Mouse (Mus musculus): ENCODE measurements around the gene Lrrc8c.
A peak's percentile ranks its signal among the peaks of the same experiment; 100 is the strongest.

Gene Lrrc8c

DNA sequence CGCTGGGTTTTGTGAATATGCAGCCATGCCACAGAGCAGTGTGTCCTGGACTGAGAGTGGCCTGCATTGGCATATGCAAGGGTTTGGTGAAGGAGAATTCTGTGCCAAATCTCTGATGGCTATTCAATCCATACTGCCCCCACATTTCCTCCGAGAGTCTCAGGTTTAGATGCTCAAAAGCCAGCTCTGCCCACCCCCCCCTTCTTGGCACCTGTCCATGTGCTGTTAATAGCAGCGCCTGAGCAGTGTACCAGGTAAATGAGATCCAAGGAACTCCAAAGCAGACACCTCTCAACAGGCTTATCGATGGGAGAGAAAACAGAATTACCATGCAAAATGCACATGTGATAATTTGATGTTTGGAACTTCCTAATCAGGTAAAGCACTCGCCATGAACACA lies 29.0 kb upstream of the Lrrc8c start:
- Histone ChIP-seq H3K9me3 (ENCODE audit: low read length) (no peaks in the 10 kb centered on the region), H3K36me3 (ENCODE audit: insufficient read depth, low read length) (no peaks in the 10 kb centered on the region), H3K4me1 (replicated peaks; ENCODE audit: low read depth, low read length) (peaks cover 21% of the 10 kb centered on the region), H3K27me3 (ENCODE audit: insufficient read depth, low read length) (peaks cover 7% of the 10 kb centered on the region; the same call in 1 of the 2 replicates), H3K4me3 (replicated peaks; ENCODE audit: low read length) (no peak overlapping the region)
- no peak for TF ChIP-seq POU5F1 (IDR thresholded peaks at IDR 0.05; ENCODE audit: borderline replicate concordance, low read length)
- TF ChIP-seq NANOG (IDR thresholded peaks at IDR 0.05; ENCODE audit: borderline replicate concordance, low read length) = no peak
- no peak for TF ChIP-seq CTCF (conservative IDR thresholded peaks at IDR 0.05; ENCODE audit: low read length)

DNA sequence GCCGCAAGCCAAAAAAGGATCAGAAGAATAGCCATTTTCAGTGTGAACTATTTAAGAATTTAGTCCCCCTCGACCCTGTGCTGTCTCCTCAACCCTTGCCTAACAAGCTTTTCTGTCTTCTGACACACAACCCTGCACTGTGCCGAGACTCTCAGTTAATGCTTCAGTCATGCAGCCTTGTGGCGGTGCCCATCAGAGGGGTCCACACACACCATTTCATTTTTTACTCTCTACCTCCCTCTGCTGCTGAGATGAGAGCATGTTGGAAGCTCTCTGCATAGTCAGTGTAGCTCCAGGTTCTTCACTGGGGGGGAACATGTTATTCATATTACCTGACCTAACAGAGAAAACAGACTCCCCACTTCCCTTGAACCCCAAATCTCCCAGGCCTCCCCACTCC lies 27.8 kb upstream of the Lrrc8c start:
- Histone ChIP-seq H3K9me3 (ENCODE audit: low read length) (no peaks in the 10 kb centered on the region), H3K36me3 (ENCODE audit: insufficient read depth, low read length) (no peaks in the 10 kb centered on the region), H3K4me1 (replicated peaks; ENCODE audit: low read depth, low read length) (peaks cover 33% of the 10 kb centered on the region), H3K4me3 (replicated peaks; ENCODE audit: low read length) (no peak overlapping the region), H3K27me3 (ENCODE audit: insufficient read depth, low read length) (peaks cover 9% of the 10 kb centered on the region; the same call in 1 of the 2 replicates)
- TF ChIP-seq POU5F1 (IDR thresholded peaks at IDR 0.05; ENCODE audit: borderline replicate concordance, low read length) (no peak), NANOG (IDR thresholded peaks at IDR 0.05; ENCODE audit: borderline replicate concordance, low read length) (no peak), CTCF (conservative IDR thresholded peaks at IDR 0.05; ENCODE audit: low read length) (peak; percentile 33)

DNA sequence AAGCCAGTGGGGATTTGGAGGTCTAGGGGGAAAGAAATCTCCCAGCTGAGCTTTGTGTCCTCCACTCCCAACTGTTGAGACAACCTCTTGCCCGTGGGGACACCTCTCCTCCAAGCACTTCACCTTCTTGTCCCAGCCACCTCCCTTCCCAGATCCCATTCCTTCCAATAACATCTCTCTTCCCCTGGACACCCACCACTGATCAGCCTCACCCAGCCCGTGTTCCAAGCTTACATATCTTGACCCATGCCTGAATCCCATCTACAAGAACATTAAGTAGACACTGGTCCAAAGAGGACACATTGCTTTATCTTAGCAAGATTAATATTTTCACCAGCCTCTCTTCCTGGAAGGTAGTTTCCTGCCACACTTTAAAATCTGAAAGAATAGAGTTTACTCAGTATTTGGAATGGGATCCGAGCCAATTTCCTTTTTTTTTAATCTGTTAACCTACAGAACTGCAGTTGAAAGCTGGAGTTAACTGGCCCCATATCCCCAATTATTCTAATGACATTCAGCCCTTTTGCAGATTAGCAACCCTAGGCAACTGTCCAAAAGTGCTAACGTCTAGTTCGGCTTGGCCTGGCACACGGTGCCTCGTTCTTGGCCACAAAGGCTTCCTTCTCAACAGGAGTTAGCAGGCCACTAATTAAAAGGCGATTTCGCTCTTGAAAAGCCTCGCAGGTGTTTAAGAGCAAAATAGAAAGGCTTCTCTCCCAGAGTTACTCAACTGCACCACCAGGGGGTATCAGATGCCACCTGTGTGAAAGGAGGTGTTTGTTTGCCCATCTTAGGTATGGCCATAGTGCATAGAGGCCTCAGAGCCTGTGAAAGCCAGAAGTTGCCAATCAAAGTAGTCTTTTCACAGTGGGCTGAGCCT lies 26.6 kb upstream of the Lrrc8c start:
- no peak for TF ChIP-seq NANOG (IDR thresholded peaks at IDR 0.05; ENCODE audit: borderline replicate concordance, low read length)
- TF ChIP-seq CTCF (conservative IDR thresholded peaks at IDR 0.05; ENCODE audit: low read length) = no peak; the same call in 1 of the 2 replicates
- TF ChIP-seq POU5F1 (IDR thresholded peaks at IDR 0.05; ENCODE audit: borderline replicate concordance, low read length) = no peak
- peaks cover 18% of the 10 kb centered on the region for H3K27me3 ChIP-seq (ENCODE audit: insufficient read depth, low read length)

DNA sequence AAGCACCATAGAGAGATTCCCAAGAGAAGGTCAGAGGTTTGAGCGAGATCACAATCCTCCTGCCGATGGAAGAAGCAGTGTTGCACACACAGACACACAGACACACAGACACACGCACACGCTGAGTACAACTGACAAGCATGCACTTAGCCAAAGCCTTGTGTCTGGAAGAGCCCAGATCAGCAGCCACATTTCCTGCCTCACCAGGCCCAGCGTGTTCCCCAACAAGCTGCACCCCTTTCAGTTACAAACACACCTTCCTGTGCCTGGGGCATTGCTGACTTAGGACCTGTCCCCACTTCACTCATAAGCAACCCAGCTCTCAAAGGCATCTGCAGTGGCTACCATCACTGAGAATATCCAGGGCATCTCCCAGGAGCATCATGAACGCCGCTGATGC lies 25.8 kb upstream of the Lrrc8c start:
- TF ChIP-seq POU5F1 (IDR thresholded peaks at IDR 0.05; ENCODE audit: borderline replicate concordance, low read length) (no peak), NANOG (IDR thresholded peaks at IDR 0.05; ENCODE audit: borderline replicate concordance, low read length) (no peak), CTCF (conservative IDR thresholded peaks at IDR 0.05; ENCODE audit: low read length) (no peak)
- Histone ChIP-seq H3K4me3 (replicated peaks; ENCODE audit: low read length) (no peak overlapping the region), H3K36me3 (ENCODE audit: insufficient read depth, low read length) (no peaks in the 10 kb centered on the region), H3K4me1 (replicated peaks; ENCODE audit: low read depth, low read length) (peaks cover 52% of the 10 kb centered on the region), H3K27me3 (ENCODE audit: insufficient read depth, low read length) (peaks cover 18% of the 10 kb centered on the region), H3K9me3 (ENCODE audit: low read length) (no peaks in the 10 kb centered on the region)

More for the DNA sequence above, 26.6 kb upstream of the Lrrc8c start:
- no peaks in the 10 kb centered on the region for H3K9me3 ChIP-seq (ENCODE audit: low read length)
- no peak overlapping the region for H3K4me3 ChIP-seq (replicated peaks; ENCODE audit: low read length)
- H3K4me1 ChIP-seq (replicated peaks; ENCODE audit: low read depth, low read length) = peaks cover 45% of the 10 kb centered on the region
- no peaks in the 10 kb centered on the region for H3K36me3 ChIP-seq (ENCODE audit: insufficient read depth, low read length)

DNA sequence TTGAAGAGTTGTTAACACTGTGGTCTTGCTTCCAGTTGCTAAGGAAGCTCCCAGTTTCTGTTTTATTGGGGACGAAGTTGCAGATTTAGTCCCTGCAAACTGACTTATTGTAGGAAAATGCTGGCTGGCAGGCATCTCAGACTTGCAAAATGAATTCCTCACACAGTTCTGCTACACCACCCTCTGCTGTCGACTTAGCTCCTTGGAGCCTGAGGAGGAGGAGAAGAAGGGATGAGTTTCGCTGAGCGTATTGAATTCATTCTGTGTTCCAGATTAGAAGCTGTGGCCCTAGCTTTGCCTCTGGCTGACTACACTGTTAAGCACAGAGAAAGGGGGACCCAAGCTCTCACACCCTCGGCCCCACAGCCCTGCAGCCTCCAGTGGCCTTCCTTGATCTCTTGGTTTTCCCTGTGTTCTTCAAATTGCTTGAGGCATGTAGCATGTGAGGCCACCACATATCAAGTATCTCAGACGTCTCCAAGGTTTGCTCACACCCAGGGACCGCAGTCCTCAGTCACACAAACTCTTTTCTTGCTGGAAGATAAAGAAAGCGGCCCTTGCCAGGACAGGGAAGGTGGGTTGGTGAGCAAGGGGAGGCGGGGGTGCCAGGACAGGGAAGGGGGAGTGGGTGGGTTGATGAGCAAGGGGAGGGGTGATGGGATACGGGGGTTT lies 24.8 kb upstream of the Lrrc8c start:
- Histone ChIP-seq H3K4me1 (replicated peaks; ENCODE audit: low read depth, low read length) (peaks cover 62% of the 10 kb centered on the region), H3K9me3 (ENCODE audit: low read length) (no peaks in the 10 kb centered on the region), H3K4me3 (replicated peaks; ENCODE audit: low read length) (no peak overlapping the region), H3K27me3 (ENCODE audit: insufficient read depth, low read length) (peaks cover 18% of the 10 kb centered on the region), H3K36me3 (ENCODE audit: insufficient read depth, low read length) (no peaks in the 10 kb centered on the region)
- TF ChIP-seq POU5F1 (IDR thresholded peaks at IDR 0.05; ENCODE audit: borderline replicate concordance, low read length) (no peak), CTCF (conservative IDR thresholded peaks at IDR 0.05; ENCODE audit: low read length) (no peak), NANOG (IDR thresholded peaks at IDR 0.05; ENCODE audit: borderline replicate concordance, low read length) (no peak)

DNA sequence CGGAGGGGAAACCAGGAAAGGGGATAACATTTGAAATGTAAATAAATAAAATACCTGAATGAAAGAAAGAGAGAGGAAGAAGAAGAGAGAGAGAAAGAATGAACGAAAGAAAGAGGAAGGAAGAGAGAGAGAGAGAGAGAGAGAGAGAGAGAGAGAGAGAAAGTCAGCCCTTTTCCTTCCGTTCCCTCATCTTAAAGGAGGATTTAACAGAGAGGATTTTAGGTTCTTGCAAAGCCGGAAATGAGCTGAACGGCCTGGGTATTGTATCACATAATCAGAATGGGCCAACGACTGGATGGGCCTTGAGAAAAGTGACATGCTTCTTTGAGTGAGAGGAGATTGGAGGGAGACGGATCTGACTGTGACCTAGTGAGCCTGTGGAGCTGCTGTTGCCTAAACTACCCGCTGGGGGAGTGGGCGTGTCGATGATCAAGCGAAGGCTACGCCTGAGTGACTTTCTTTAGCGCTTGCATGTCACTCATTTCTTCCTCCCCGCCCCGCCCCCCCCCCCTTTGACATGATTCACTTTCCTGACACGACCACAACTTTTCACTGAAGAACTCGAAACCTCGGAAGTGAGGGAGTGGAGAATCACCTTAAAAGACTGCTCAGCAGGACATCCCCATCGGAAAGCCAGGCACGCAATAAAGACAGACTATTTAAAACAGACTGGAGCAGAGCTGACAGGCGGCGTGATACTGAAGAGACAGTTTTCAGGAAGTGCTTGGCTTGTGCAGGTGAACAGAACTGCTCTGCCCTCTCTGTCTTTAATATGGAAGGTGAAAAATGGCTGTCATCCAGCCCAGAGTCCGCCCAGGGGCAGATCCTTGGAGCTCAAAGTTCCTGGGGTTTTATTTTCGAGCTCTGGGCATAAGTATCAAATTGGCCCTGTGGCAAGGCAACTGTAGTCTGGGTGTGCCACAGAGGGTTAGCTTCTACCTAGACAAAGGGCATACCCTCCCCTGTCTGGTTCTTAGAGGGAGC lies 24.0 kb upstream of the Lrrc8c start:
- TF ChIP-seq CTCF (conservative IDR thresholded peaks at IDR 0.05; ENCODE audit: low read length) (peak; percentile 19; the same call in 1 of the 2 replicates), NANOG (IDR thresholded peaks at IDR 0.05; ENCODE audit: borderline replicate concordance, low read length) (no peak)
- Histone ChIP-seq H3K4me1 (replicated peaks; ENCODE audit: low read depth, low read length) (peaks cover 71% of the 10 kb centered on the region), H3K36me3 (ENCODE audit: insufficient read depth, low read length) (no peaks in the 10 kb centered on the region), H3K9me3 (ENCODE audit: low read length) (no peaks in the 10 kb centered on the region), H3K4me3 (replicated peaks; ENCODE audit: low read length) (peak overlapping the region; percentile 41; the same call in 1 of the 2 replicates), H3K27me3 (ENCODE audit: insufficient read depth, low read length) (peaks cover 18% of the 10 kb centered on the region)

DNA sequence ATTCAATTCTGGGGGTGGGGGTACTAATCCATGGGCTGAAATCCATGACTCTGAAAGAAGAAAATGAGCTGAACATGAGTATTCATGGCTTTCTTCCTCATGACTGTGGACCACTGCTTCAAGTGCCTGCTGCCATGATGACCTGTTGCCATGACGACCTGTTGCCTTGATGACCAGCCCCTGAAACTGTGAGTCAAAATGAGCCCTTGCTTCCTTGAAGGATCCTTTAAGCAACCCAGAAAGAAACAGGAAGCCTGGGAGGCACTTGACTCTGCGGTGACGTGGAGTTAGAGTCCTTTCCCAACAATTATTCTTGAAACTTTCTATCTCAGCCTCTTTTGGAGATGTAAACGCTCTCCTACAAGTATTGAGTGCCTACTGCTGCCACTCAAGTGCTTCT lies 23.1 kb upstream of the Lrrc8c start:
- no peaks in the 10 kb centered on the region for H3K36me3 ChIP-seq (ENCODE audit: insufficient read depth, low read length)
- H3K27me3 ChIP-seq (ENCODE audit: insufficient read depth, low read length) = peaks cover 18% of the 10 kb centered on the region
- TF ChIP-seq CTCF (conservative IDR thresholded peaks at IDR 0.05; ENCODE audit: low read length) (no peak), NANOG (IDR thresholded peaks at IDR 0.05; ENCODE audit: borderline replicate concordance, low read length) (no peak), POU5F1 (IDR thresholded peaks at IDR 0.05; ENCODE audit: borderline replicate concordance, low read length) (no peak)
- no peak overlapping the region for H3K4me3 ChIP-seq (replicated peaks; ENCODE audit: low read length)
- H3K4me1 ChIP-seq (replicated peaks; ENCODE audit: low read depth, low read length) = peaks cover 80% of the 10 kb centered on the region
- H3K9me3 ChIP-seq (ENCODE audit: low read length) = no peaks in the 10 kb centered on the region

Measured in E14TG2a.4 (cell line).